Mouse (Mus musculus): ENCODE results near the gene Utrn.

Utrn gene

GRCm38 (mm10) chr10:12731459-12731858 lies 137.7 kb downstream of the Utrn start:
- no peak for DNase-seq (ENCODE audit: low spot score)

GRCm38 (mm10) chr10:12729635-12730034 lies 139.5 kb downstream of the Utrn start:
- DNase-seq (ENCODE audit: low spot score), result no peak

- no peak for DNase-seq (ENCODE audit: low spot score)
Observed at GRCm38 (mm10) chr10:12729033-12729432, 140.1 kb downstream of the Utrn start.

- DNase-seq (ENCODE audit: low spot score), result no peak
Observed at GRCm38 (mm10) chr10:12727881-12728280, 141.3 kb downstream of the Utrn start.

- no peak for DNase-seq (ENCODE audit: low spot score)
Observed at GRCm38 (mm10) chr10:12726041-12726608, 143.0 kb downstream of the Utrn start.

GRCm38 (mm10) chr10:12724247-12725001 lies 144.7 kb downstream of the Utrn start:
- no peak for DNase-seq (ENCODE audit: low spot score)

- DNase-seq (ENCODE audit: low spot score), result no peak
Observed at GRCm38 (mm10) chr10:12723269-12723668, 145.9 kb downstream of the Utrn start.

GRCm38 (mm10) chr10:12722111-12722510 lies 147.1 kb downstream of the Utrn start:
- no peak for DNase-seq (ENCODE audit: low spot score)

- no peak for DNase-seq (ENCODE audit: low spot score)
Observed at GRCm38 (mm10) chr10:12718386-12718785, 150.8 kb downstream of the Utrn start.

- no peak for DNase-seq (ENCODE audit: low spot score)
Observed at GRCm38 (mm10) chr10:12717381-12717780, 151.8 kb downstream of the Utrn start.

- DNase-seq (ENCODE audit: low spot score), result no peak
Observed at GRCm38 (mm10) chr10:12716657-12717327, 152.4 kb downstream of the Utrn start.

- DNase-seq (ENCODE audit: low spot score), result no peak
Observed at GRCm38 (mm10) chr10:12713236-12713855, 155.8 kb downstream of the Utrn start.

- no peak for DNase-seq (ENCODE audit: low spot score)
Observed at GRCm38 (mm10) chr10:12711332-12711831, 157.8 kb downstream of the Utrn start.

GRCm38 (mm10) chr10:12706516-12706915 lies 162.6 kb downstream of the Utrn start:
- DNase-seq (ENCODE audit: low spot score), result no peak

GRCm38 (mm10) chr10:12705990-12706389 lies 163.2 kb downstream of the Utrn start:
- DNase-seq (ENCODE audit: low spot score), result no peak

GRCm38 (mm10) chr10:12704290-12704689 lies 164.9 kb downstream of the Utrn start:
- DNase-seq (ENCODE audit: low spot score), result no peak

GRCm38 (mm10) chr10:12703526-12703925 lies 165.6 kb downstream of the Utrn start:
- no peak for DNase-seq (ENCODE audit: low spot score)

GRCm38 (mm10) chr10:12702140-12702539 lies 167.0 kb downstream of the Utrn start:
- DNase-seq (ENCODE audit: low spot score), result no peak

GRCm38 (mm10) chr10:12701694-12702093 lies 167.5 kb downstream of the Utrn start:
- DNase-seq (ENCODE audit: low spot score), result no peak

GRCm38 (mm10) chr10:12700576-12700975 lies 168.6 kb downstream of the Utrn start:
- DNase-seq (ENCODE audit: low spot score), result no peak

GRCm38 (mm10) chr10:12697902-12698301 lies 171.3 kb downstream of the Utrn start:
- no peak for DNase-seq (ENCODE audit: low spot score)

- no peak for DNase-seq (ENCODE audit: low spot score)
Observed at GRCm38 (mm10) chr10:12696704-12697103, 172.5 kb downstream of the Utrn start.

- DNase-seq (ENCODE audit: low spot score), result no peak
Observed at GRCm38 (mm10) chr10:12694774-12695173, 174.4 kb downstream of the Utrn start.
